Mouse (Mus musculus): ENCODE results near the gene Hsd17b12.

- TF ChIP-seq POLR2A (IDR thresholded peaks at IDR 0.05; ENCODE audit: control insufficient read depth, low read depth, low read length), result no peak
- no peak for TF ChIP-seq CTCF (IDR thresholded peaks at IDR 0.05; ENCODE audit: control insufficient read depth, insufficient read depth, insufficient replicate concordance, low read depth, low read length)
Observed at GRCm38 (mm10) chr2:94176381-94176780, 18.6 kb upstream of the Hsd17b12 start.

All from testis, adult 2 months (tissue).